Mouse (Mus musculus) limb, embryonic 14.5 days (tissue): Measurements from ENCODE around the gene Pdcd2l. TPM values are rescaled to one million over a fixed set of nuclear protein-coding genes. Genes with fewer than 3 reads are reported as not detected.
"Not testable (repeated sequence)": the region's sequence is repeated elsewhere in the genome, so short reads cannot be mapped to it uniquely, and the experiment has no call there.

Experiments
- ATAC-seq: fragments of 200-750 bp; cut with Nextera tagmentation; 2 replicates; pipeline ENCODE4 v1.8.0; 2017; ENCODE audit warnings: low read depth, moderate number of reproducible peaks, moderate TSS enrichment; ENCODE audit not compliant: low FRiP score
- DNase-seq: peaks from one replicate; pipeline ENCODE4 v3.0.0-alpha.2; 2015; ENCODE audit warnings: low spot score
- H3K27ac ChIP-seq: fragments of 300-500 bp; sonication (generic); replicated peaks from 2 replicates; pipeline ENCODE4 v1.5.1; 2014; ENCODE audit warnings: low read depth, mild to moderate bottlenecking, low read length, moderate library complexity, mixed read lengths
- H3K27me3 ChIP-seq: fragments of 300-500 bp; sonication (generic); 2 replicates; pipeline ENCODE4 v1.6.1; 2014; ENCODE audit warnings: low read length, mixed read lengths; ENCODE audit not compliant: control insufficient read depth, insufficient read depth
- H3K36me3 ChIP-seq: fragments of 300-500 bp; sonication (generic); 2 replicates; pipeline ENCODE4 v1.6.1; 2014; ENCODE audit warnings: mild to moderate bottlenecking, low read length, moderate library complexity, mixed read lengths; ENCODE audit not compliant: control insufficient read depth, insufficient read depth
- H3K4me1 ChIP-seq: fragments of 300-500 bp; sonication (generic); 2 replicates; pipeline ENCODE4 v1.6.1; 2014; ENCODE audit warnings: antibody characterized with exemption, low read length, mixed read lengths; ENCODE audit not compliant: control insufficient read depth, insufficient read depth
- H3K4me2 ChIP-seq: fragments of 300-500 bp; sonication (generic); replicated peaks from 2 replicates; pipeline ENCODE4 v1.6.1; 2014; ENCODE audit warnings: low read depth, mild to moderate bottlenecking, low read length, moderate library complexity; ENCODE audit not compliant: severe bottlenecking
- H3K4me3 ChIP-seq: fragments of 300-500 bp; sonication (generic); replicated peaks from 2 replicates; pipeline ENCODE4 v1.5.1; 2014; ENCODE audit warnings: low read length
- H3K9ac ChIP-seq: fragments of 300-500 bp; sonication (generic); 2 replicates; pipeline ENCODE4 v1.6.1; 2014; ENCODE audit warnings: mild to moderate bottlenecking, low read depth, low read length, moderate library complexity; ENCODE audit not compliant: severe bottlenecking
- H3K9me3 ChIP-seq: fragments of 300-500 bp; sonication (generic); 2 replicates; pipeline ENCODE4 v1.6.1; 2016; ENCODE audit warnings: low read length; ENCODE audit not compliant: control insufficient read depth
- POLR2A ChIP-seq: fragments of 200-500 bp; IDR thresholded peaks from 2 replicates; pipeline ENCODE4 v1.8.0; 2012; ENCODE audit warnings: inconsistent platforms, mild to moderate bottlenecking, moderate library complexity, borderline replicate concordance; ENCODE audit not compliant: insufficient read depth, insufficient read length; ENCODE audit errors: extremely low read depth
- WGBS: fragments of 180-500 bp; shearing (Covaris S2); extraction: QIAGEN DNeasy Blood & Tissue Kit; methylation state at CpG from one replicate; pipeline ENCODE4 v1.1.7; 2014; 5-methylcytosine and 5-hydroxymethylcytosine counted together
- polyA plus RNA-seq, 2 experiments: library from polyadenylated mRNA; depleted of rRNA in 1 of 2; stranded (reverse) in 1 of 2; unstranded in 1 of 2; fragments of >200 nt; fragmentation: Nextera tagmentation in 1 of 2; extraction: Ambion mirVana in 1 of 2; gene quantifications; 2 replicates each; pipeline versions ENCODE4 v1.2.1 to v1.2.3; 2012 to 2014

Pdcd2l gene
- polyA plus RNA-seq, 2 experiments: 44.5 to 57.1 TPM

- WGBS: 91% methylated on average over 7 of the region's 7 CpGs
Measured at GRCm38 (mm10) chr7:34213281-34213680, 16.8 kb upstream of the Pdcd2l start.

GRCm38 (mm10) chr7:34208027-34208745 is 11.7 kb upstream of the Pdcd2l start:
- Histone ChIP-seq H3K4me2 (no peak overlapping the region), H3K9me3 (no peaks in the 10 kb centered on the region), H3K4me3 (no peak overlapping the region), H3K27ac (no peak overlapping the region), H3K36me3 (peaks cover 100% of the 10 kb centered on the region), H3K9ac (no peak overlapping the region), H3K27me3 (no peaks in the 10 kb centered on the region), H3K4me1 (no peaks in the 10 kb centered on the region)
- TF ChIP-seq POLR2A: no peak
- no peak for DNase-seq
- no peak for ATAC-seq
- 95% methylated on average over 9 of the region's 9 CpGs for WGBS

More at GRCm38 (mm10) chr7:34213281-34213680, 16.8 kb upstream of the Pdcd2l start:
- H3K27ac ChIP-seq: no peak overlapping the region
- DNase-seq (no peak), ATAC-seq (no peak)
- H3K4me1 ChIP-seq: no peaks in the 10 kb centered on the region
- H3K9ac ChIP-seq: no peak overlapping the region
- H3K9me3 ChIP-seq: no peaks in the 10 kb centered on the region
- no peak overlapping the region for H3K4me2 ChIP-seq
- no peaks in the 10 kb centered on the region for H3K27me3 ChIP-seq
- TF ChIP-seq POLR2A: no peak
- peaks cover 96% of the 10 kb centered on the region for H3K36me3 ChIP-seq
- no peak overlapping the region for H3K4me3 ChIP-seq

GRCm38 (mm10) chr7:34206331-34206730 is 9.9 kb upstream of the Pdcd2l start:
- ATAC-seq (no peak), DNase-seq (no peak)
- no peaks in the 10 kb centered on the region for H3K27me3 ChIP-seq
- 96% methylated on average over 6 of the region's 6 CpGs for WGBS
- H3K27ac ChIP-seq: no peak overlapping the region
- H3K4me2 ChIP-seq: no peak overlapping the region
- no peak for TF ChIP-seq POLR2A
- H3K9me3 ChIP-seq: no peaks in the 10 kb centered on the region
- H3K4me1 ChIP-seq: no peaks in the 10 kb centered on the region
- no peak overlapping the region for H3K9ac ChIP-seq
- peaks cover 98% of the 10 kb centered on the region for H3K36me3 ChIP-seq
- no peak overlapping the region for H3K4me3 ChIP-seq

- not testable (repeated sequence) for H3K27me3 ChIP-seq, H3K9me3 ChIP-seq, ATAC-seq, H3K4me3 ChIP-seq, H3K4me2 ChIP-seq, H3K4me1 ChIP-seq, H3K9ac ChIP-seq, H3K27ac ChIP-seq, DNase-seq
- peaks cover 66% of the 10 kb centered on the region for H3K36me3 ChIP-seq
- WGBS: 91% methylated on average over 9 of the region's 10 CpGs
Measured at GRCm38 (mm10) chr7:34202147-34202546, 5.7 kb upstream of the Pdcd2l start.

GRCm38 (mm10) chr7:34200829-34201228 is 4.4 kb upstream of the Pdcd2l start:
- no peak overlapping the region for H3K27ac ChIP-seq
- H3K9ac ChIP-seq: no peak overlapping the region
- ATAC-seq (no peak), DNase-seq (no peak)
- H3K9me3 ChIP-seq: no peaks in the 10 kb centered on the region
- no peaks in the 10 kb centered on the region for H3K4me1 ChIP-seq
- no peak for TF ChIP-seq POLR2A
- H3K27me3 ChIP-seq: no peaks in the 10 kb centered on the region
- H3K4me3 ChIP-seq: no peak overlapping the region
- H3K36me3 ChIP-seq: peaks cover 53% of the 10 kb centered on the region
- WGBS: 100% methylated on average over 2 of the region's 2 CpGs
- no peak overlapping the region for H3K4me2 ChIP-seq
